Mouse (Mus musculus) stomach, embryonic 16.5 days (tissue): Measurements from ENCODE around the gene Ldb1. TPM values are rescaled to one million over a fixed set of nuclear protein-coding genes. Genes with fewer than 3 reads are reported as not detected.
"Not testable (repeated sequence)": the region's sequence is repeated elsewhere in the genome, so short reads cannot be mapped to it uniquely, and the experiment has no call there.

Experiments used
- ATAC-seq: fragments of 200-750 bp; cut with Nextera tagmentation; 2 replicates; pipeline ENCODE4 v1.8.0; 2017; ENCODE audit warnings: moderate number of reproducible peaks, moderate TSS enrichment; ENCODE audit not compliant: insufficient read depth, low FRiP score
- H3K27ac ChIP-seq: fragments of 300-500 bp; sonication (generic); 2 replicates; pipeline ENCODE4 v1.5.1; 2014; ENCODE audit warnings: low read length
- H3K27me3 ChIP-seq: fragments of 300-500 bp; sonication (generic); 2 replicates; pipeline ENCODE4 v1.6.1; 2014; ENCODE audit warnings: low read length, control low read depth, mixed read lengths; ENCODE audit not compliant: control insufficient read depth, insufficient read depth
- H3K36me3 ChIP-seq: fragments of 300-500 bp; sonication (generic); 2 replicates; pipeline ENCODE4 v1.6.1; 2014; ENCODE audit warnings: low read length; ENCODE audit not compliant: control insufficient read depth, insufficient read depth
- H3K4me1 ChIP-seq: fragments of 300-500 bp; sonication (generic); 2 replicates; pipeline ENCODE4 v1.6.1; 2014; ENCODE audit warnings: low read length, control low read depth, mixed read lengths; ENCODE audit not compliant: control insufficient read depth, insufficient read depth
- H3K4me2 ChIP-seq: fragments of 300-500 bp; sonication (generic); 2 replicates; pipeline ENCODE4 v1.6.1; 2014; ENCODE audit warnings: low read depth, low read length, mixed read lengths
- H3K4me3 ChIP-seq: fragments of 300-500 bp; sonication (generic); replicated peaks from 2 replicates; pipeline ENCODE4 v1.5.1; 2014; ENCODE audit warnings: mild to moderate bottlenecking, low read length
- H3K9ac ChIP-seq: fragments of 300-500 bp; sonication (generic); 2 replicates; pipeline ENCODE4 v1.6.1; 2014; ENCODE audit warnings: low read length
- H3K9me3 ChIP-seq: fragments of 300-500 bp; sonication (generic); replicated peaks from 2 replicates; pipeline ENCODE4 v1.6.1; 2016; ENCODE audit warnings: low read length, control low read depth; ENCODE audit not compliant: control insufficient read depth
- WGBS: fragments of 180-500 bp; shearing (Covaris S2); extraction: QIAGEN DNeasy Blood & Tissue Kit; methylation state at CpG from one replicate; pipeline ENCODE4 v1.1.7; 2014; 5-methylcytosine and 5-hydroxymethylcytosine counted together
- polyA plus RNA-seq: library from polyadenylated mRNA; unstranded; fragments of >200 nt; fragmentation: Nextera tagmentation; extraction: Ambion mirVana; gene quantifications from 2 replicates; pipeline ENCODE4 v1.2.1, GENCODE M21; 2015

The Ldb1 gene
- polyA plus RNA-seq, 1 experiment from 2014 or later, result 41.4 TPM

DNA sequence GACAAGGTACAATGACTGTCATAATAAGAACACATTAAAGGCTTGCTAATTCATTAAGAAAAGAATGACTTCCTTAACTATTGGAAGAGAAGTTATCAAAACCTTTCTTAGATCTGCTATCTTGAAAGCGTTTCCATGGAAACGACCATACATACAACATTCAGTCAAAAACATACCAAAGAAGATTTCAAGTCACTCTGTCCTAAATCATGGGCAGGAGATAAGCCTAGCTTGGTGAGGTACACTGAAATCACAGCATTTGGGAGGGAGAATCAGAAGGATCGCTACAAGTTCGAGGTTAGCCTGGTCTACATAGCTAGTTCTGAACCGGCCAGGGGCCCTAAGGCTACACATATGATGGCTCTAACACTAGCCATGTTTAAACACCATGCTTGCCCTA lies 47.6 kb downstream of the Ldb1 start:
- Histone ChIP-seq H3K27me3 (no peaks in the 10 kb centered on the region), H3K4me3 (peak overlapping the region; percentile 97), H3K4me2 (peak overlapping the region; percentile 65), H3K27ac (peak overlapping the region; percentile 92), H3K9ac (peak overlapping the region; percentile 96), H3K4me1 (peaks cover 6% of the 10 kb centered on the region; the same call in 1 of the 2 replicates), H3K9me3 (no peaks in the 10 kb centered on the region; the same call in 1 of the 2 replicates), H3K36me3 (peaks cover 3% of the 10 kb centered on the region; the same call in 1 of the 2 replicates)
- WGBS, result 57% methylated on average over 5 of the region's 5 CpGs
- ATAC-seq, result no peak

DNA sequence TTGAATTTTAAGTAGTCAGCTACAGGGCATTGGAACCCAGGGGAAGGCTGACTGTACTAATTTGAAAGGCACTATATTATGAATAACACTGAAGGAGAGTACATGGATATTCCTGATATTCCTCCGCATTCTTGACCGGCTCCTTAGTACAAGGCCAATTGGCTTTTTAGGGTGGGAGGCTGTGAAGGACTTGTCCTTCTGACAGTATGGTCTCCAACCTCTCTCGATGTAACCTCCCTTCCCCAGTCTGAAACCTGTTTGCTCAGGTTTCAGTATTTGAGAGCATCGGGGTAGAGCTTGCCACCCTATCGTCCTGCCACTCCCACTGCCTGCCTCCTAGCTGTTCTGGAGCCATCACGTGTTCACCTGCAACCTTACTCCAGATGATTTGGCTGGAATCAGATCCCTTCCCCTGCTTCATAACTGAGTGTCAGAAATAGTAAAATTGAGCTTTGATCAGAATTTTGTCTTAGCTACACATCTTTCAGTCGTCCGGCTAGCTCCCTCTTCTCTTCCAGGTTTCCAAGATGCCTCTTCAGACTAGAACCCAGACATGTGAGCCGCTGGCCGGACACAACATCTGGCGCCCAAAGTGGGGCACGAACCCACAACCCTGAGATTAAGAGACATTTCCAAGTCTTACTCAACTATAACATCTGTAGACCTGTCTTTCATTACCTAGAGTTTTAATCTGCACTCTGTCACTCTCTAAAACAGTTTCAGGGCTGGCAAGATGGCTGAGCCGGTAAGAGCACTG lies 50.9 kb downstream of the Ldb1 start:
- ATAC-seq, result no peak
- peaks cover 3% of the 10 kb centered on the region; the same call in 1 of the 2 replicates for H3K36me3 ChIP-seq
- H3K4me3 ChIP-seq, result no peak overlapping the region
- 91% methylated on average over 13 of the region's 13 CpGs for WGBS
- no peak overlapping the region for H3K4me2 ChIP-seq
- H3K4me1 ChIP-seq, result peaks cover 6% of the 10 kb centered on the region; the same call in 1 of the 2 replicates
- no peak overlapping the region for H3K9ac ChIP-seq
- H3K9me3 ChIP-seq, result no peaks in the 10 kb centered on the region; the same call in 1 of the 2 replicates
- H3K27me3 ChIP-seq, result no peaks in the 10 kb centered on the region
- H3K27ac ChIP-seq, result no peak overlapping the region

DNA sequence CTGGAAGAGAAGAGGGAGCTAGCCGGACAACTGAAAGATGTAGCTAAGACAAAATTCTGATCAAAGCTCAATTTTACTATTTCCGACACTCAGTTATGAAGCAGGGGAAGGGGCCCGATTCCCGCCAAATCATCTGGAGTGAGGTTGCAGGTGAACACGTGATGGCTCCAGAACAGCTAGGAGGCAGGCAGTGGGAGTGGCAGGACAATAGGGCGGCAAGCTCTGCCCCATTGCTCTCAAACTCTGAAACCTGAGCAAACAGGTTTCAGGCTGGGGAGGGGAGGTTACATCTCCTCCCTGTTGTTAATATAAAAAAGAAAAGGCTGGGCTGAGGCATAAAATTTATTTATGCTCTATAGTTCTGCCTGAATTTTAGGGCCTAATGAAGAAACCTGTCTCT lies 51.6 kb downstream of the Ldb1 start:
- WGBS, result 76% methylated on average over 6 of the region's 6 CpGs
- H3K36me3 ChIP-seq, result not testable (repeated sequence)

DNA sequence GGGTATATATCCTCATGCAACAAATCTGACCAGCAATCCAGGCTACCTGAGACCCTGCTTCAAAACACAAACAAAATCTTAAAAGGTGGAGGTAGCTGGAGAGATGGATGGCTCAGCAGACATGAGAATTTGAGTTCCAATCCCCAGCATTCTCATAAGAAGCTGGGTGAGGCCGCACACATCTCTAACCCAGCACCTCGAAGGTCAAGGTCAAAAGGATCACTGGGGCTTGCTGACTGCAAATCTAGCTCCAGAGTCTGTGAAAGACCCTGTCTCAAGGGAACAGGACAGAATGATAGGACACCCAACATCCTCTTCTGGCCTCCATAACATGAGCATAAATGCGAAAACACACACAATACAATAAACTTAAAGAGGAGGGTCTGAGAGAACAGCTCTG lies 53.8 kb downstream of the Ldb1 start:
- no peak for ATAC-seq
- WGBS, result 92% methylated on average over 3 of the region's 3 CpGs

More for the DNA sequence above, 51.6 kb downstream of the Ldb1 start:
- not testable (repeated sequence) for H3K4me1 ChIP-seq, H3K9me3 ChIP-seq, ATAC-seq, H3K9ac ChIP-seq, H3K27ac ChIP-seq, H3K27me3 ChIP-seq, H3K4me3 ChIP-seq, H3K4me2 ChIP-seq

DNA sequence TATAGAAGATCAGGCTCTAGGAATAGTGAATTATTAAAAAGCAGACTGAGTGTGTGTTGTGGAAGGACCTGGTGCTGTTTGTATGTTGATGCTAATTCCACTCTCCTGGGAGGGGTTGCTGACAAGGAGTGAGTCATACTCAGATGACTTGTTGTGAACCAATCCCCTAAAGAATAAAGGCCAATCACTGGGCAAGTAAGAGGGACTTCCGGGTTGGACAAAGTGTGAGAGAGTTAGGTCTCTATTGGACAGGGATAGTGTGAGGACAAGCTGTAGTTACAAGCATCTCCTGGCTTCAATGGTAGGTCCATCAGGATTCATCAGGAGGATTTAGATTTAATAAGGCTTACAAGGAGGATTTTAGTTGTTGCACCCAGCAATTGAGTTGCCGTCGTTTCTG lies 56.8 kb downstream of the Ldb1 start:
- Histone ChIP-seq H3K4me3 (no peak overlapping the region), H3K27me3 (no peaks in the 10 kb centered on the region), H3K27ac (no peak overlapping the region), H3K9ac (no peak overlapping the region), H3K4me1 (no peaks in the 10 kb centered on the region), H3K36me3 (no peaks in the 10 kb centered on the region), H3K4me2 (no peak overlapping the region), H3K9me3 (no peaks in the 10 kb centered on the region)
- WGBS, result 95% methylated on average over 3 of the region's 3 CpGs
- no peak for ATAC-seq

More for the DNA sequence above, 53.8 kb downstream of the Ldb1 start:
- H3K36me3 ChIP-seq, result peaks cover 3% of the 10 kb centered on the region; the same call in 1 of the 2 replicates
- H3K4me2 ChIP-seq, result no peak overlapping the region
- H3K4me3 ChIP-seq, result no peak overlapping the region
- H3K4me1 ChIP-seq, result no peaks in the 10 kb centered on the region
- H3K9ac ChIP-seq, result no peak overlapping the region
- no peaks in the 10 kb centered on the region; the same call in 1 of the 2 replicates for H3K9me3 ChIP-seq
- H3K27me3 ChIP-seq, result no peaks in the 10 kb centered on the region
- H3K27ac ChIP-seq, result no peak overlapping the region

DNA sequence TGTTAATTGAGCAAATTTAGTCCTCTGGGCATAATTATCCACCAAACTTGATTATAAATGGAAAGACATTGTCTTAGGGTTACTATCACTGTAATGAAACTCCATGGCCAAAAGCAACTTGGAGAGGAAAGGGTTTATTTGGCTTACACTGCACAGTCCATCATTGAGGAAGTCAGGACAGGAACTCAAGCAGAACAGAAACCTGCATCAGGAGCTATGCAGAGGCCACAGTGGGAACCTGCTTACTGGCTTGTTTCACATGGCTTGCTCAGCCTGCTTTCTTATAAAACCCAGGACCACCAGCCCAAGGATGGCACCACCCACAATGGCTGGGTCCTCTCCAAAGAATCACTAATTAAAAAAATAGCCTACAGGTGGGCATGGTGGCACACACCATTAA lies 60.6 kb downstream of the Ldb1 start:
- no peaks in the 10 kb centered on the region for H3K9me3 ChIP-seq
- no peak overlapping the region for H3K4me3 ChIP-seq
- ATAC-seq, result no peak
- no peaks in the 10 kb centered on the region for H3K27me3 ChIP-seq
- no peak overlapping the region for H3K9ac ChIP-seq
- H3K4me1 ChIP-seq, result no peaks in the 10 kb centered on the region
- no peaks in the 10 kb centered on the region for H3K36me3 ChIP-seq
- no peak overlapping the region for H3K27ac ChIP-seq
- H3K4me2 ChIP-seq, result no peak overlapping the region

Other genes starting within 250 kb of the Ldb1 start
- 2.3 and 2.6 TPM in 2 replicates for gene Kcnip2, start 229.2 kb downstream of the Ldb1 start, polyA plus RNA-seq
- 15.4 and 17.7 TPM in 2 replicates for gene Armh3, start 46.7 kb downstream of the Ldb1 start, polyA plus RNA-seq
- 8.5 and 9.0 TPM in 2 replicates for gene Hps6, start 41.7 kb downstream of the Ldb1 start, polyA plus RNA-seq
- gene Pprc1, start 328 bp downstream of the Ldb1 start, polyA plus RNA-seq, result 26.2 and 30.3 TPM in 2 replicates
- gene Nolc1, start 30.6 kb upstream of the Ldb1 start, polyA plus RNA-seq, result 72.7 and 79.8 TPM in 2 replicates
- gene Elovl3, start 86.7 kb upstream of the Ldb1 start, polyA plus RNA-seq, result 0.06 TPM in 1 of 2 replicates, not detected in the other
- gene Pitx3, start 103.1 kb upstream of the Ldb1 start, polyA plus RNA-seq, result 0.57 TPM in 1 of 2 replicates, not detected in the other
- 36.4 and 40.4 TPM in 2 replicates for gene Gbf1, start 107.3 kb upstream of the Ldb1 start, polyA plus RNA-seq